Mouse (Mus musculus): ENCODE data around the gene I830077J02Rik.

DNA sequence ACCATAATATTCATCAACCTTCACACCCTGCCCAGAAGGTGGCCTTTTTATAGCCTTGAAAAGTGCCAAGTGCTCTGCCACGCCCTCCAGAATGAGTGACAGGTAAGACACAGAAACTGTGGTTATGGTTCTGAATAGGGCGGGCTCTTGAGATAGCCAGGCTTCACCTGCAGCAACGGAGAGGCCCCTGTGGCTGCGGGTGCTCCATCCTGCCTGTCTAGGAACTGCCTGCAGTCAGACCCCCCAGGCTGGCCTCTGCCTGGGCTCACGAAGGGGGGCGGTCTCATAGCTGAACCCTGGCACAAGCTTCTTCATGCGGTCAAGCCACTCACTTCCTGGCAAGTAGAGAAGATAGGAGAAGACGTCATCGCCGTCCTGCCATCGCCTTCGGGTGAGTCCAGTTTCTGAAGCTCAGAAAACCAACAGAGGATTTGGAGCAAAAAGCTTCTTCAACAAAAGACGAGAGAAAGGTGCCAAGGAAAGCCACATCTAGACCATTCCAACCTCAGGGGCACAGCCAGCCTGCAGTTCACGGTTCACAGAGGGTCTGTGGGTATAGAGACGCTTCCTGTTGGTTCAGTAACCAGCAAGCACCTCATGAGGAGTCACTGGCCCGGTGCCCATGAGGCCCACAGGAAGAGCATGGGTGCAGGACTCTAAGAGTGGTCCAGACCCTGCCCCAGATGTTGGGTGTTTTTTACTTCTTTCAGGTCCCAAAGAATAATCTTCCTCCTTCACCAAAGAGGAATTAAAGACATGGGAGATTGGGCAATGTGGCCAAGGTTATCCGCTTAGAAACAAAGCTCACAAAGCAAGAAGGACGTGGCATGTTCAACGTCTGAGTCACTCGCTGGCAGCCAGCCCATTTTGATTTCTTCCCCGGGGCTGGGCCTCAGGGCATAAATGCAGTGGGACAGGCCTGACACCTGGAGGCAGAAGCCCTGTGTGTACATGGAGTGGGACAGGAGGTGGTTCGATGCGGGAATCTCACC, 37.6 kb downstream of the I830077J02Rik start:
- TF ChIP-seq EP300 (IDR thresholded peaks at IDR 0.05; ENCODE audit: low read depth) (no peak), CTCF (IDR thresholded peaks at IDR 0.05; ENCODE audit: low read depth) (peak; percentile 96)
